Mouse (Mus musculus): ENCODE data around the gene 4930544D05Rik.
A peak's percentile ranks its signal among the peaks of the same experiment; 100 is the strongest.

The 4930544D05Rik gene

DNA sequence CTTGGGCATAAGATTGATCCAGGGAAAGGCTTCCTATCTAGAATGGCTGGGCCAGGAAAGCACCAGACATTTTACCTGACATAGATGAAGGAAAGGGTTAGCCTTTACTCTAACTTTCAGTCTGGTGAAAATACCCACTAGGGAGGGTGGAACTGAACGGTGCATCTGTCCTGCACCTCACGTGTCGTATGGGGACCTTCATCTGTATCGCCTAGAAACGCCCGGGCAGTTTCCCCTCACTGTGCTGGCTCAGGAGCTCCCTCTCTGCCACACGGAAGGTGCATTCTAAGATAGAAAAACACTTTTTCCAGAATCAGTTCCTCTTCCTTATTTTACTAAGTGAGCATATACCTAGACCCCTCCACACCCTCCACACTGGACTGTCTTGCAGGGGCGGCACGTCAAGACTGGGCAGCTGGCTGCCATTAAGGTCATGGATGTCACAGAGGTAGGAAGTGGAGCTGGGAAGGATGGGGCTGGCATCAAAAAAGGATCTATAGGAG lies 17.1 kb upstream of the 4930544D05Rik start:
- DNase-seq (ENCODE audit: low read depth, low spot score): no peak

DNA sequence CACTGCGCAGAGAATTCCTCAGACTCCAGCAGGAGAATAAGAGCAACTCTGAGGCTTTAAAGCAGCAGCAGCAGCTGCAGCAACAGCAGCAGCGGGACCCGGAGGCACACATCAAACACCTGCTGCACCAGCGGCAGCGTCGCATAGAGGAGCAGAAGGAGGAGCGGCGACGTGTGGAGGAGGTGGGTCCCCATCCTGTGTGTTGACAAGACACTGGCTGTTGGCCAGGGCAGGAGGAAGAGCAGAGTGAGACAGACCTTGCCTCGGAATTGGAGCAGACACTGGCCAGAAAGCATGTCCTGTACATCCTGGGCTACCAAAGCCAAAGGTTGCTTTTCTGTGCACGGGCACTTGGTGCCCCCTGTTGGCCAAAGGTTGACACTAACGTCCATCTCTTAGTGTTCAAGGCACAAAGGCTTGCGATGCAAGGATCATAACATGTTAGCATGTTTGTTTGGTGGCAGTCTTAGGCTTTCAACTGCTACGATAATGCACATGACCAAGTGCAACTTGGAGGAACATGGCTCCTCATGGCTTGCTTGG lies 10.6 kb upstream of the 4930544D05Rik start:
- DNase-seq (ENCODE audit: low read depth, low spot score): peak; percentile 70

DNA sequence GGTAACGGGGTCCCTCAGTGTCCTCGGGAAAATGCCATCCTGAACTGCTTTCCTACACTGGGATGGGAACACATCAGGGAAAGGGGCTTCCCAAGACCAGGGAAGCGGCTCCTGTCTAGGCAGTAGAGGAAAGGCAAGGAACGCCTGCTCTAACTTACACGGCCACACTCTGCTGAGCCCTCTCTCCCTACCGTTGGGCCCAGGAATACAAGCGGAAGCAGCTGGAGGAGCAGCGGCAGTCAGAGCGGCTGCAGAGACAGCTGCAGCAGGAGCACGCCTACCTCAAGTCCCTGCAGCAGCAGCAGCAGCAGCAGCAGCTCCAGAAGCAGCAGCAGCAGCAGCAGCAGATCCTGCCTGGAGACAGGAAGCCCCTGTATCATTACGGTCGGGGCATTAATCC lies 8.9 kb upstream of the 4930544D05Rik start:
- DNase-seq (ENCODE audit: low read depth, low spot score): no peak

- DNase-seq (ENCODE audit: low read depth, low spot score): no peak
These were observed 8.0 kb upstream of the 4930544D05Rik start for GRCm38 (mm10) chr11:70607611-70608010.

DNA sequence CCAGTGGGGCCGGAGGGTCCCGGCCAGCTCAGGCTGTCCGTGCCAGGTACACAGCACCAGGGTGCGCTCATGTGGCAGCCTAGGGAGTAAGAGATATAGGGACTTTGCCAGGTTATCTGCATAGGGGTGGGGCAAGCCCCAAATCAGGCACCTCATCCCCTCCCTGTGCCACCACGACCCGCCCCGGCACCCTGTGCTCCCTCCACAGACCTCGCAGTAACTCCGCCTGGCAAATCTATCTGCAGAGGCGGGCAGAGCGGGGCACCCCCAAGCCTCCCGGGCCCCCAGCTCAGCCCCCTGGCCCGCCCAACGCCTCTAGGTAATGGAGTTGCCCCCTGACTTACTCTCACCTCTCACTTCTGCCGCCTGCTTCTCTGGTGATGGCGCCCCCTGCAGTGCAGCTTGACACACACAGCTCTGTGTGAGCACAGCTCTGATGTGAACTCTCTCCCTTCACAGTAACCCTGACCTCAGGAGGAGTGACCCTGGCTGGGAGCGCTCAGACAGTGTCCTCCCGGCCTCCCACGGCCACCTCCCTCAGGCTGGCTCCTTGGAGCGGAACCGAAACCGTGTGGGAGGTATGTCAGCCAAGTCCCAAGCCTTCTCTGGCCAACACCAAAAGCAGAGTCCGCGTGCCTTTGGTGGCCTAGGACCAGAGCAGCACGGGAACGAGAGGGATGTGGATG lies 7.1 kb upstream of the 4930544D05Rik start:
- DNase-seq (ENCODE audit: low read depth, low spot score): peak; percentile 68

GRCm38 (mm10) chr11:70610752-70611151 lies 4.9 kb upstream of the 4930544D05Rik start:
- DNase-seq (ENCODE audit: low read depth, low spot score): no peak

DNA sequence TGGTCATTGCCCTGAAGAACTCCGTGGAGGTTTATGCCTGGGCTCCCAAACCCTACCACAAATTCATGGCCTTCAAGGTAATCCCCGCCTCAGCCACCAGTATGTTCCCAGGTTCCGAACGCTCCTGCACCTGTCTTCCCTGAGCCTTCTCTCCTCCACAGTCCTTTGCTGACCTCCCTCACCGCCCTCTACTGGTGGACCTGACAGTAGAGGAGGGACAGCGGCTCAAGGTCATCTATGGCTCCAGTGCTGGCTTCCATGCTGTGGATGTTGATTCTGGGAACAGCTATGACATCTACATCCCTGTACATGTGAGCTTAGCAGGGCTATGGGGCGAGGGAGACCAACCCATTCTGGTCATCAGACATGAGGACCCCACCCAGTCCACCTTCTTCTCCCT lies 3.1 kb upstream of the 4930544D05Rik start:
- no peak for DNase-seq (ENCODE audit: low read depth, low spot score)

- DNase-seq (ENCODE audit: low read depth, low spot score): peak; percentile 90
These were observed 574 bp upstream of the 4930544D05Rik start for GRCm38 (mm10) chr11:70615074-70615473.

DNA sequence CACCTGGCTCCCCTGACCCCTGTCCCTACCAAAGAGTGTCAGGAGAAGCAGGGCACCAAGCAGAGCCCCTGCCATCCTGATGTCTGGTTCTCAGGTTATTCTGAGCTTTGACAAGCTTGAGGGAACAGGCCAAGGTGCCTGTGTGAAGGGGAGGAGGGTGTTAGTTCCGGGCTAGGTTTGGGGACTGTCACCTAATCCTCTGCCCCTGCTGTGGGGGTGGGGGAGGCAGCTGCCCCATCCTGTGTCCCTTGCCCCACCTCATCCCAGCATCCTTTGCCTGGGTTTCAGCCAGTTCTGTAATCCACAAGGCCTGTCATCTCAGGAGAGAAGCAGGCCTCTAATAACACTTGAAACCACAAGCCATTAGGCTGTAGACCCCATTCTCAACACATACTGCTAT lies 3.5 kb downstream of the 4930544D05Rik start, which contains the start of gene Chrne:
Chrne (minus strand) TSS at position 116 of the 400 bp plus-strand sequence.
- no peak for DNase-seq (ENCODE audit: low read depth, low spot score)

- peak; percentile 80 for DNase-seq (ENCODE audit: low read depth, low spot score)
These were observed 6.5 kb downstream of the 4930544D05Rik start for GRCm38 (mm10) chr11:70621972-70622814.

DNA sequence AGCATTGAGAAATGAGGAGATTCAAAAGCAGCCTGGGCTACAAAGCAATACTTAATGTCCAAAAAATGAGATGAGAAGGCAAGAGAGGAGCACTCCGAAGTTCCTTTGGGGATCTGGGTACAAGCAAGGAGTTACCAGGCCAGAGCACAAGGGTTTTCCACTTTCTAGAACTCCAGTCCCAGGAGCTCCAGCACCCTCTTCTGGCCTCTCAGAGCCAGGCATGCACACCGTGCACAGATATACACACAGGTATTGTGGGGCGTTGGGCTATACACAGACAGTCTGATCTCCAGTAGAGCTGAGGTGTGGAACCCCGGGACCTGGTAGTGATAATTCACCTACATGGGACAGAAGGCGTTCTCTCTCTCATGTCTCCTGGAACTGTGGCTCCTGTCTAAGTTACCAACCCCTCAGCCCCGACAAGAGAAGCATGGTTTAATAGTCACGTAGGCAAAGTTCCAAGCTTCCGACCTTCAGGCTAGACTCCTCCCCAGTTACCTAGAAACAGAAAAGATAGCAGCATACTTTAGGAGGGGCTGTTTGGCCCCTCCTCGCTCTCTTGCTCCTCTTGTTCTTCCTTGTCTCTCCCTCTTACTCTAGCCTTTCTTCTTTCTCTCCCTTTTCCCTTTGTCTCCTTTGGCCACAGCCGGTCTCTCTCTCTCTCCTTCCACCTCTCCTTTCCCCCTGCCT lies 7.5 kb downstream of the 4930544D05Rik start:
- DNase-seq (ENCODE audit: low read depth, low spot score): peak; percentile 87

DNA sequence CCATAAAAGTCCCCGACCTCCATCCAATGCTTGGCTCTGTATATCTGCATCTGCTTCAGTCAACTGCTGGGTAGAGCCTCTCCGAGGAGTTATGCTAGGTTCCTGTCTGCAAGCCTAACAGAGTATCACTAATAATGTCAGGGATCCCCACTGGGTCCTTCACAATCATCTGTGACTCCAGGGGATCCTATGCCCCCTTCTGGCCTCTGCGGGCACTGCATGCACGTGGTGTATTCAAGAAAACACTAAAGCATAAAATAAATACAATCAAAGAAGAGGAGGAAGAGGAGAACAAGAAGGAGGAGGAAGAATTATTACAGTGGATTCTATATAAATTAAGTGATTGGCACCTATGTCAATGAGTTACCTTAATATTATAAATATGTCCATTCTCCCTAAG lies 9.8 kb downstream of the 4930544D05Rik start:
- peak; percentile 75 for DNase-seq (ENCODE audit: low read depth, low spot score)

- DNase-seq (ENCODE audit: low read depth, low spot score): peak; percentile 35
These were observed 11.2 kb downstream of the 4930544D05Rik start for GRCm38 (mm10) chr11:70626877-70627276.

GRCm38 (mm10) chr11:70628431-70628830 lies 12.8 kb downstream of the 4930544D05Rik start:
- no peak for DNase-seq (ENCODE audit: low read depth, low spot score)

DNA sequence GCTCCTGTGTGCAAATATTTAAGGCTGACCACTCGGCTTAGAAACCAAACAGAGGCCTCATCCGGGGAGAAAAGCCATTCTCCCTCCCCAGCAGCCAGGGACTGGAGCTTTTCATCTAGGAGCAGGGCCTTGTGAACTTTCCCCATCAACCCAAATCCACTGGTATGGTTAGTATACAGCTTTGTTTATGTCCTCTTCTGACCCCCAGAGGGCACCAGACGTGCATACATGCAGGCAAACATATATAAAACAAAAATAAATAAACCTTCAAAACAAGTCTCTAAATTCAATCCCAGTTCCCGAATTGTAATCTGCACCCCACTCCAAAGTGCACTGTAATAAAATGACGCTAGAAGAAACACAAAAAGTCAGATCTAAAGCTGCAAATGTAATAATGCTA lies 13.9 kb downstream of the 4930544D05Rik start:
- DNase-seq (ENCODE audit: low read depth, low spot score): peak; percentile 49

GRCm38 (mm10) chr11:70630129-70630528 lies 14.5 kb downstream of the 4930544D05Rik start:
- DNase-seq (ENCODE audit: low read depth, low spot score): no peak

DNA sequence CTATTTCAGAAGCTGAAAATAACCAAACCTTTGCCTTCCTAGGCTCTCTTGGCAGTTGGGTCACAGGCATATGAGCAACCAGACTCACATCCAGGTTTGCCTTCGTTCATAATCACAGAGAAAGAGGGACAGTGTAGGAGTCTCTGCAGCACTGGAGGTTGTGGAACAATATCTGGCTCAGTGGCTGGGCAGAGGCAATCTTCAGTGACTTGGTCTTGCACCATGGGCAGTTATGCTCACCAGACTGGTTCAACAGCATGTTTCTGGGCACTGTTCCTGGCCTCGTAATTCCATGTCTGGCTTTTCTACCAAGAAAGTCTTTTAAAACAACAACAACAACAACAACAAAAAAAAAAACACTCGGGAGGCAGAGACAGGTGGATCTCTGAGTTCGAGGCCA lies 20.0 kb downstream of the 4930544D05Rik start:
- no peak for DNase-seq (ENCODE audit: low read depth, low spot score)

GRCm38 (mm10) chr11:70637764-70638163 lies 22.1 kb downstream of the 4930544D05Rik start:
- DNase-seq (ENCODE audit: low read depth, low spot score): no peak

DNA sequence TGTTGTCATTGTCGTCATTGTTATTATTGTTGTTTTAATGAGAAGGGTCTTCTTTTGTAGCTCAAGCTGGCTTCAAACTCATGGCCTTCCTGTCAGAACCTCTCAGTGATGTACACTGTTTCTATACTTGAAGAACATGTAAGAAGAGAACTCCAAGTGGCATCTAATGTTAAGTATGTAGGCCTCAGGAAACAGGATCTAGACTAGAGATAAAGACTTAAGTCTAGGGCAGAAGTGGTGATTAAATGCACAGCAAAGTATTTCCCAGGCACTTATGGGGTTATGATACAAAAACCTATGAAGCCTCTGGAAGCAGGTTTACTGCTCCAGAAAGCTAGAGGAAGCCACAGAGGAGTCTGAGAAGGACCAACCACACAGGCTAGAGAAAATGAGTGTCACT lies 22.6 kb downstream of the 4930544D05Rik start:
- DNase-seq (ENCODE audit: low read depth, low spot score): no peak

GRCm38 (mm10) chr11:70638714-70639278 lies 23.1 kb downstream of the 4930544D05Rik start, which contains the start of gene Gp1ba:
TSS of gene Gp1ba (plus strand) at chr11:70639122.
- DNase-seq (ENCODE audit: low read depth, low spot score): no peak

GRCm38 (mm10) chr11:70639976-70640375 lies 24.3 kb downstream of the 4930544D05Rik start:
- no peak for DNase-seq (ENCODE audit: low read depth, low spot score)
